Mouse (Mus musculus) embryonic stem cell, embryonic (primary cell): Measurements from ENCODE around the gene Gm47841.

Experiments used
- CTCF ChIA-PET, 4 experiments: fragments of 300-600 bp in 2 of 4; fragments of 350-600 bp in 2 of 4; sonication (Branson Sonifier 250); formaldehyde crosslinking; loops; one replicate each; lab custom pipeline; 2022; ENCODE audit warnings: inconsistent platforms in 2 of 4; lab: Charles Lee
- POLR2A ChIA-PET, 4 experiments: fragments of 300-600 bp in 2 of 4; fragments of 350-600 bp in 2 of 4; sonication (Branson Sonifier 250); formaldehyde crosslinking; loops; one replicate each; lab custom pipeline; 2022; ENCODE audit warnings: antibody characterized with exemption in 4 of 4, inconsistent platforms in 1 of 4; lab: Charles Lee

The Gm47841 gene

GRCm38 (mm10) chr15:101047194-101047555 lies at the start of gene Gm47841:
Gene Gm47841, minus strand, starts transcription at chr15:101047397.
- CTCF ChIA-PET, result interaction anchor here in 3 of 4 experiments (0.6 to 1.9 kb wide), 6 partner anchors 9 to 434 kb away, joined by 3 to 11 read pairs (median 4); no protein-coding TSS in a partner anchor
- POLR2A ChIA-PET, result interaction anchor here in 2 of 4 experiments (0.7 to 1.6 kb wide), 3 partner anchors 58 to 1477 kb away, joined by 3 to 4 read pairs (median 3); no protein-coding TSS in a partner anchor

GRCm38 (mm10) chr15:101095392-101095791 lies 48.2 kb upstream of the Gm47841 start:
- ChIA-PET POLR2A (interaction anchor here in 3 of 4 experiments (0.5 to 7.5 kb wide), 20 partner anchors 8 to 644 kb away, joined by 3 to 149 read pairs (median 3); partner anchors contain the start of genes Fignl2 (in 2 of the 3) and Acvr1b (in 1 of the 3)), CTCF (interaction anchor here in 3 of 4 experiments (0.7 to 1.1 kb wide), 4 partner anchors 24 to 1110 kb away, joined by 3 to 5 read pairs (median 4); no protein-coding TSS in a partner anchor)

GRCm38 (mm10) chr15:101094979-101095378 lies 47.8 kb upstream of the Gm47841 start:
- CTCF ChIA-PET, result interaction anchor here in 3 of 4 experiments (0.6 to 1.3 kb wide), 5 partner anchors 10 to 265 kb away, joined by 3 to 5 read pairs (median 4); no protein-coding TSS in a partner anchor

GRCm38 (mm10) chr15:101093988-101094387 lies 46.8 kb upstream of the Gm47841 start:
- ChIA-PET POLR2A (interaction anchor here in 3 of 4 experiments (0.7 to 7.5 kb wide), 36 partner anchors 7 to 600 kb away, joined by 3 to 149 read pairs (median 5); partner anchors contain the start of genes Fignl2 (in 2 of the 3), Acvr1b (in 1 of the 3) and Ankrd33 (in 1 of the 3)), CTCF (interaction anchor here (0.6 to 1.8 kb wide), 15 partner anchors 11 to 264 kb away, joined by 3 to 7 read pairs (median 4); partner anchors contain the start of gene Scn8a (in 1 of the 4))

More at GRCm38 (mm10) chr15:101094979-101095378, 47.8 kb upstream of the Gm47841 start:
- POLR2A ChIA-PET, result interaction anchor here in 3 of 4 experiments (0.6 to 7.5 kb wide), 25 partner anchors 8 to 643 kb away, joined by 3 to 149 read pairs (median 3); partner anchors contain the start of genes Fignl2 (in 2 of the 3) and Acvr1b (in 1 of the 3)

- CTCF ChIA-PET, result interaction anchor here (0.6 to 2.4 kb wide), 36 partner anchors 9 to 1152 kb away, joined by 3 to 14 read pairs (median 4); partner anchors contain the start of gene Scn8a (in 1 of the 4)
Measured at GRCm38 (mm10) chr15:101092829-101093648, 45.8 kb upstream of the Gm47841 start.

GRCm38 (mm10) chr15:101092121-101092828 lies 45.1 kb upstream of the Gm47841 start:
- ChIA-PET POLR2A (interaction anchor here (0.5 to 7.5 kb wide), 47 partner anchors 10 to 1252 kb away, joined by 3 to 149 read pairs (median 4); partner anchors contain the start of genes Fignl2 (in 3 of the 4), Ankrd33 (in 2 of the 4) and Dazap2 (in 1 of the 4)), CTCF (interaction anchor here (0.6 to 2.4 kb wide), 16 partner anchors 10 to 480 kb away, joined by 3 to 10 read pairs (median 4); partner anchors contain the start of gene Scn8a (in 1 of the 4))

More at GRCm38 (mm10) chr15:101092829-101093648, 45.8 kb upstream of the Gm47841 start:
- POLR2A ChIA-PET, result interaction anchor here (0.5 to 7.5 kb wide), 71 partner anchors 8 to 1354 kb away, joined by 3 to 149 read pairs (median 4); partner anchors contain the start of genes Fignl2 (in 3 of the 4), Ankrd33 (in 1 of the 4) and Dazap2 (in 1 of the 4)

- POLR2A ChIA-PET, result interaction anchor here in 2 of 4 experiments (1.4 to 7.5 kb wide), 9 partner anchors 9 to 301 kb away, joined by 3 to 149 read pairs (median 10); partner anchors contain the start of genes Fignl2 (in 2 of the 2) and Ankrd33 (in 1 of the 2)
- CTCF ChIA-PET, result interaction anchor here in 2 of 4 experiments (1.4 to 2.4 kb wide), 3 partner anchors 36 to 39 kb away, joined by 5 to 10 read pairs (median 6); no protein-coding TSS in a partner anchor
Measured at GRCm38 (mm10) chr15:101091551-101091950, 44.4 kb upstream of the Gm47841 start.

- CTCF ChIA-PET, result interaction anchor here in 2 of 4 experiments (0.6 to 1.1 kb wide), 5 partner anchors 31 to 480 kb away, joined by 3 to 4 read pairs (median 3); no protein-coding TSS in a partner anchor
Measured at GRCm38 (mm10) chr15:101088291-101088690, 41.1 kb upstream of the Gm47841 start.

GRCm38 (mm10) chr15:101086956-101087355 lies 39.8 kb upstream of the Gm47841 start:
- ChIA-PET CTCF (no interaction called here), POLR2A (interaction anchor here in 2 of 4 experiments (0.8 to 14.9 kb wide), 7 partner anchors 8 to 18 kb away, joined by 3 to 149 read pairs (median 4); no protein-coding TSS in a partner anchor)

More at GRCm38 (mm10) chr15:101088291-101088690, 41.1 kb upstream of the Gm47841 start:
- POLR2A ChIA-PET, result interaction anchor here (0.5 to 14.9 kb wide), 9 partner anchors 7 to 592 kb away, joined by 3 to 149 read pairs (median 3); partner anchors contain the start of gene Acvrl1 (in 1 of the 4)

- ChIA-PET CTCF (interaction anchor here in 1 of 4 experiments (0.7 kb wide), 1 partner anchor 850 kb away, joined by 3 read pairs; no protein-coding TSS in a partner anchor), POLR2A (interaction anchor here in 2 of 4 experiments (0.8 to 14.9 kb wide), 7 partner anchors 8 to 19 kb away, joined by 3 to 149 read pairs (median 3); no protein-coding TSS in a partner anchor)
Measured at GRCm38 (mm10) chr15:101086451-101086850, 39.3 kb upstream of the Gm47841 start.

GRCm38 (mm10) chr15:101084499-101084898 lies 37.3 kb upstream of the Gm47841 start:
- CTCF ChIA-PET, result interaction anchor here in 1 of 4 experiments (0.6 kb wide), 1 partner anchor 10 kb away, joined by 3 read pairs; no protein-coding TSS in a partner anchor
- POLR2A ChIA-PET, result interaction anchor here in 2 of 4 experiments (1.2 to 14.9 kb wide), 5 partner anchors 9 to 89 kb away, joined by 3 to 149 read pairs (median 5); partner anchors contain the start of gene Acvr1b (in 1 of the 2)

- ChIA-PET CTCF (interaction anchor here in 3 of 4 experiments (0.5 to 1.5 kb wide), 8 partner anchors 11 to 40 kb away, joined by 3 to 13 read pairs (median 4); no protein-coding TSS in a partner anchor), POLR2A (interaction anchor here (0.5 to 14.9 kb wide), 13 partner anchors 10 to 466 kb away, joined by 3 to 149 read pairs (median 3); no protein-coding TSS in a partner anchor)
Measured at GRCm38 (mm10) chr15:101082236-101082635, 35.0 kb upstream of the Gm47841 start.

- ChIA-PET CTCF (interaction anchor here in 1 of 4 experiments (0.6 to 1.5 kb wide), 2 partner anchors 25 to 1073 kb away, joined by 4 to 5 read pairs; no protein-coding TSS in a partner anchor), POLR2A (interaction anchor here in 2 of 4 experiments (1.0 to 14.9 kb wide), 4 partner anchors 12 to 39 kb away, joined by 3 to 149 read pairs (median 16); no protein-coding TSS in a partner anchor)
Measured at GRCm38 (mm10) chr15:101081035-101081548, 33.9 kb upstream of the Gm47841 start.

GRCm38 (mm10) chr15:101080031-101080520 lies 32.9 kb upstream of the Gm47841 start:
- CTCF ChIA-PET, result interaction anchor here in 2 of 4 experiments (1.0 to 1.2 kb wide), 2 partner anchors 28 to 37 kb away, joined by 4 read pairs; no protein-coding TSS in a partner anchor
- POLR2A ChIA-PET, result interaction anchor here in 3 of 4 experiments (0.6 to 14.9 kb wide), 4 partner anchors 8 to 18 kb away, joined by 3 to 149 read pairs (median 3); no protein-coding TSS in a partner anchor

- ChIA-PET POLR2A (interaction anchor here (0.6 to 14.9 kb wide), 10 partner anchors 12 to 153 kb away, joined by 3 to 149 read pairs (median 8); no protein-coding TSS in a partner anchor), CTCF (interaction anchor here in 2 of 4 experiments (0.6 to 0.9 kb wide), 3 partner anchors 15 to 67 kb away, joined by 3 to 6 read pairs (median 4); no protein-coding TSS in a partner anchor)
Measured at GRCm38 (mm10) chr15:101078731-101079156, 31.5 kb upstream of the Gm47841 start.
